Mouse (Mus musculus): ENCODE measurements around the gene Lsp1.

DNA sequence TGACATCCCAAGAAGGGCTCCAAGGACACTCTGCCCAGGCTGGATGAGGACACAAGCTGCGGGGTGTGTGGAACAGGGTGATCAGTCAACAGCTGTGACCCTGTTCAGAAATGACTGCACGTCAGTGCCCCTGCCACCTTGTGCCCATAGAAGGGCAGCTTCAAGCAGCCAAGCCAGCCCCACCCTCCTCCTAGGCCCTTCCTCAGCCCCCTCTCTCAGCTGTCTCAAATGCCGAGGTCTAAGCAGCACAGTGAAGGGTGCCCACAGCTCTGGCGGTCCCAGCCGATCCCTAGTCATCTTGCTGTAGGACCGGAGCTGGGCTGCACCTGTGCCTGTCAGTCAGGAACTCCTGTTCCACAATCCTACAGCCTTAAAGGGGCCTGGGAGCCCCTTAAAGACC lies 1.6 kb downstream of the Lsp1 start:
- TF ChIP-seq USF1 (IDR thresholded peaks at IDR 0.05; ENCODE audit: low read depth), result no peak
- no peak for TF ChIP-seq MAX (IDR thresholded peaks at IDR 0.05; ENCODE audit: low read depth)
- peak; percentile 57 for TF ChIP-seq POLR2A (IDR thresholded peaks at IDR 0.05; ENCODE audit: insufficient read length, low read depth)
- TF ChIP-seq CEBPB (IDR thresholded peaks at IDR 0.05; ENCODE audit: insufficient read depth, poor library complexity, severe bottlenecking), result no peak
- peak; percentile 61 for TF ChIP-seq POLR2AphosphoS2 (IDR thresholded peaks at IDR 0.05; ENCODE audit: insufficient read length, low read depth)
- peak; percentile 84 for TF ChIP-seq TCF12 (IDR thresholded peaks at IDR 0.05; ENCODE audit: insufficient read depth, poor library complexity, severe bottlenecking)
- TF ChIP-seq MYOG (IDR thresholded peaks at IDR 0.05; ENCODE audit: control insufficient read depth in 1 of 3, insufficient read depth in 1 of 3, insufficient read length in 2 of 3, low read depth in 2 of 3), result peak; percentile 78 to 98 (median 81)
- TF ChIP-seq REST (IDR thresholded peaks at IDR 0.05; ENCODE audit: insufficient read depth, insufficient read length), result no peak
- TF ChIP-seq E2F4 (IDR thresholded peaks at IDR 0.05; ENCODE audit: insufficient read depth), result no peak

Data from myocyte (in vitro differentiated cells).